Mouse (Mus musculus) megakaryocyte, adult 5-6 weeks (primary cell): ENCODE results near the gene Mcm3ap. TPM values are rescaled to one million over a fixed set of nuclear protein-coding genes. Genes with fewer than 3 reads are reported as not detected.

Experiments used
- ATAC-seq: 2 replicates; pipeline ENCODE4 v1.8.0; 2016; ENCODE audit warnings: mild to moderate bottlenecking, inconsistent platforms; ENCODE audit not compliant: poor library complexity, severe bottlenecking
- total RNA-seq, 2 experiments: library from RNA; stranded (forward) in 1 of 2; stranded (reverse) in 1 of 2; fragments of 153-499, 151-499 nt in 1 of 2; fragments of 221-1000, 200-1000 nt in 1 of 2; gene quantifications; 2 replicates each; pipeline versions ENCODE4 v1.2.3 to v1.2.4; 2015 to 2017

The Mcm3ap gene
- total RNA-seq, 2 experiments from 2014 or later, result 41.9 to 51.5 TPM

- ATAC-seq, result no peak
Measured at GRCm38 (mm10) chr10:76493527-76493926, 24.8 kb downstream of the Mcm3ap start.

DNA sequence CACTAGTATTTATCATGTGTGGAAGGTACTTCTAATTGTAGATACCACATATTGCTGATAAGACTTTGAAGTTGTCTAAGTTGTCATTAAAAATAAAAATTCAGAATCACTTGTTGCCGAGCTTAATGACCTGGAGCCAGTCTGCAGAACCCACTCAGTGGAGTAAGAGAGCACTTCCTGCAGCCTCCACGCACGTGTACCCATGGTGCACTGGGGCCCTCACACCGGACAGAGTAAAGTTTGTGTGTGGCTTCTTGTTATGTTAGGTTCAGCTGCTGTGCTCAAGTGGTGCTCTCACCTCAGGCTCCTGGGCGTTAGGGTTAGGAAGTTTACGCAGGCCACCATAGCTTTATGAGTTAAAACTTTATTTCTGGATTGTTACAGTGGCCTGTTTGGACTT lies 26.8 kb downstream of the Mcm3ap start:
- ATAC-seq, result no peak

GRCm38 (mm10) chr10:76496366-76496765 lies 27.6 kb downstream of the Mcm3ap start:
- no peak for ATAC-seq

- ATAC-seq, result no peak
Measured at GRCm38 (mm10) chr10:76497522-76497921, 28.8 kb downstream of the Mcm3ap start.

DNA sequence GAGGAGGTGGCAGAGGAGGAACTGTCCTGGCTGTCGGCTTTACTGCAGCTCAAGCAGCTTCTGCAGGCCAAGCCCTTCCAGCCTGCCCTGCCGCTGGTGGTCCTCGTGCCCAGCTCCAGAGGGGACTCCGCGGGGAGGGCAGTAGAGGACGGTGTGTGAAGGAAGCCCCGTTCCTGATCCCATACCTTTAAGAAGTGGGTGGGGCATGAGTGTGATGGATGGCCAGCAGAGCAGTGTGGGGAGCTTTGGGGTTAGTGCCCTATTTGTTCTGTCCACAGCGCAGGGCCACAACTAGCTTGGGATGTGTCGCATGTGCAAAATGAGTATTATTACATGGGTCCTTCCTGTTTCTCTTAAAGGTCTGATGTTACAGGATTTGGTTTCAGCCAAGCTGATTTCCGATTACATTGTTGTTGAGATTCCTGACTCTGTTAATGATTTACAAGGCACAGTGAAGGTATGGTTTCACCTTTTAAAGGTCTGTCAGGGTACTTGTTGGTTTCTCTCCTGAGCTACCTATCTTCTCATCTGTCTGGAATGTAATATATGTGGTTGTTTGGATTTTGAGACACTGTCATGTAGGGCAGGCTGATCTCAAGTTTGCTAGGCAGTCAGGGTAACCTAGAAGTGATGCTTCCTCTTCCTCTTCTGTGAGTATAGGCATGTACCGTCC lies 35.7 kb downstream of the Mcm3ap start:
- ATAC-seq, result no peak

DNA sequence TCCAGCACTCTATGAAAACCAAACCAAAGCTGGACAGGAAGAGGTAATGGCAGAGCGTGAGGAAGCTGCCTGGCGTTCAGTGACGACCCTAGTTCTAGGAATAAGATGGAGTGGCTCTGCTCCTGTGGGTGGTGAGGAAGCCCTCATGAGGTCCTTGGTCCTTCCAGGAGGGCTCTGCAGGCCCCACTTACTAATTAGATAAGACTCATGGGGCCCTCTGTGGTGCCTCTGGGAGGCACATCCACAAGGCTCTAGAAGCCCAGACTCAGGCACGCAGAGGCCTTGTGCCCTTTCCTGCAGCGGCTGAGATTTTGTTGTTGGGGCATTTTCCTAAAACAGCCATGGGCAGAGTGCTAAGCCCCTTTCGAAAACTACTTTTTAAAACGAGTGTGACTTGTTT lies 37.1 kb downstream of the Mcm3ap start:
- no peak for ATAC-seq

DNA sequence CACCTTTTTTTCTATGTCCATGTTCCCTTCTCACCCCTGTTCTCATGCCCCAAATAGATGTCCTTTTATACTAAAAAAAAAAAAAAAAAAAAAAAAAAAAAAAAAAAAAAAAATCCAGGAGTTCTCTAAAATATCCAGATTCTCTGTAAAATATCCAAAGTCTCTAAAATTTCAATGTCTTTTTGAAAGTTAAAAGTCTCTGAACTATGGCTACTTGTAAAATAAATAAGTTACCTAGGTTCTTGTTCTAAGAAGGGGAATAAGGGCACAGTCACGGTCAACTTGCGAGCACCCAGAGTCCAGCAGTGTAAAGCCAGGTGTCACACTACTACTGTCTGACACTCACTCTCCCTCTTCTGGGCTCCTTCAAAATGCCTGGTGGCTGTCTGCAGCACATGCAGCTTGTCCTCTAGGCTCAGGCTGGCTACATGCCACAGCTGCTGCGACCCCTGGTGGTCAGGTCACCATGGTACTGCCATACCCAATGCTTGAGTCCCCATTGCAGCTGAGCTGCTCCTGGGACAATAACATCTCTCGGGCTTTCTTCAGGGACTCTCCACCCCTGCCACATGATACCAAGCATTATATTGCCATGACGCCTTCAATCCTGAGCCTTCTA lies 44.3 kb downstream of the Mcm3ap start:
- peak; percentile 98 for ATAC-seq

DNA sequence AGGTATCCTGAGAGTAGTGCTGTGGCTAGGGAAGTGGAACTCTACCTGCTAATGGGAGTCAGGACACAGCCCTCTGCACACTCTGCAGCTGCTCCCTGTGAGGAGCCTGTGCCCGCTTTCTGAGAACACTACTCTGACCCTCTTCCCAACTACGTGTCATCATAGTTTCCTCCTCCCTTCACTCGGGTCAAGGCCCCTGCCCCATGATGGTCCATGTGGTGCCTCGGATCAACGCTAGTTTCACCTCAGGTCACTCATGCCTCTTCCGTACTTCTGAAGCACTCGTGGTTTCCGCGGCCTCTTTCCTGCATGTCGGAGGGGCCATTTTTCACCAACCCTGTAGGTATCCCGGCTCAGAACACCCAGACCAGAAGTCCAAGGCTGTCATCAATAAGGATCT lies 62.2 kb downstream of the Mcm3ap start:
- ATAC-seq, result peak; percentile 5; the same call in 1 of the 2 replicates

- ATAC-seq, result peak; percentile 98
Measured at GRCm38 (mm10) chr10:76531375-76531774, 62.6 kb downstream of the Mcm3ap start, which contains the start of gene Lss. TSS of gene Lss (plus strand) at chr10:76531588.

- no peak for ATAC-seq
Measured at GRCm38 (mm10) chr10:76531828-76532227, 63.1 kb downstream of the Mcm3ap start.

- ATAC-seq, result no peak
Measured at GRCm38 (mm10) chr10:76535526-76535925, 66.8 kb downstream of the Mcm3ap start.

GRCm38 (mm10) chr10:76537619-76538018 lies 68.9 kb downstream of the Mcm3ap start:
- ATAC-seq, result no peak

DNA sequence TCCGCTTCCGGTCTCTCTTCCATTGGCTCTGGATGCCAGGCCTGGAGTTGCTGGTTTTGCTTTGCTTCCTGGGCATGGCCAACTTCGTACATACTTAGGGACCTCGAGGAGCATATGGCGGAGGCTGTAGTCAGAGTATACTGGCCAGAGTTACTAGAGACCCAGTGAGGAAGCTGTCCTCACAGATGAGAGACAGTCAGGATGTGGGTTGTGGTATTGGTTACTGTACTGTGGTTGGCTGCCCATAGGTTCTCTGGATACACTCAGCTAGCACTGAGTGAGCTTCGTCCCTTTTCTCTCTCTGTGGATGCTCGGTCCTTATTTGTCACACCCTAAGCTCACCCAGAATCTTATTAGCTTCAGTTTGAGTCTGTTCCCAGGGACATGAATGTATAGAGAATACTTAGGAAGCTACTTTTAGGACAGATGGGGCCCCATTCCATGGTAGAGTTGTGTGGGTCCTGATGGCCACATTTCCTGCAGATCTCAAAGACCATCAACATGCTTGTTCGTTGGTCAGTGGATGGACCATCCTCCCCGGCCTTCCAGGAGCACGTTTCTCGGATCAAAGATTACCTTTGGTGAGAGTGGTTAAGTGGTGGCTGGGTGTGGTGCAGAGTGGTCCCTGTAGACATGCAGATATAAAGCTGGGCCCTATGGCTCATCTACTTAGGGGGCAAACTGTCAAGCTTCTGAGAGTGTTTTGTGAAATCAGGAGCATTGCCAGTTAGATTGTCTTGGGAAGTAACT lies 72.8 kb downstream of the Mcm3ap start:
- ATAC-seq, result peak; percentile 75

DNA sequence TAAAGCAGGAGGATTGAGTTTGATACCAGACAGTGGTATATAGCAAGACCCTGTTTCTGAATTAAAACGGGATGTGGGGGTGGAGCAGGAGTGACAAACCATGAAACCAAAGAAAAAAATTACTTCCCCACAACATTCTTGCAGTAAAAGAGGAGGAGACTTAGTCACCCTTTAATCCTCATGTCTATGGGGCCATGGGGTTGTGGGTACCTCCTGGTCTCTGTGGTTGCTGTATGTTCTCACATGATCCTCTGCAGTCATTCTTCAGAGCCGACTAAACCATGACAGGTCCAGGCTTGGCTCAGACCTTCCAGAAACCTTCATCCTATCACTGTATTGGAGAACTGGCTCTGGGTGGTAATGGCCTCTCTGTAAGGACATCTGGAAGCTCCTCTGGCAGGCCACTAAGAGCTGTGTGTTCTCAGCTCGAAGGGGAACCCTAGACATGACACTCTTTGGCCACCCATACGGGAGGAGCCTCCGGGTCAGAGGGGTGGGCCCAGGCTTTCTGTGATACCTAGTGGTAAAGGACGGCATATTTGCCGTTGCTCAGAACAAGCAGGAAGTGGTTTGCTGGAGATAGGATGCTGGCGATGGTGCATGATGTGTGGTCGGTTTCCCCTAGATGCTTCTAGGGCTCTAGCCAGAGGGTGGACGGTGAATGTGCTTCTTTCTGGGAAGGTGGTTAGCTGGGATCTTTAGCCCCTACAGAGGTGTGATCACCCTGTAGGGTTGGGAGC lies 74.1 kb downstream of the Mcm3ap start:
- ATAC-seq, result peak; percentile 68

- no peak for ATAC-seq
Measured at GRCm38 (mm10) chr10:76546566-76546965, 77.8 kb downstream of the Mcm3ap start.

- no peak for ATAC-seq
Measured at GRCm38 (mm10) chr10:76548218-76548617, 79.5 kb downstream of the Mcm3ap start.

DNA sequence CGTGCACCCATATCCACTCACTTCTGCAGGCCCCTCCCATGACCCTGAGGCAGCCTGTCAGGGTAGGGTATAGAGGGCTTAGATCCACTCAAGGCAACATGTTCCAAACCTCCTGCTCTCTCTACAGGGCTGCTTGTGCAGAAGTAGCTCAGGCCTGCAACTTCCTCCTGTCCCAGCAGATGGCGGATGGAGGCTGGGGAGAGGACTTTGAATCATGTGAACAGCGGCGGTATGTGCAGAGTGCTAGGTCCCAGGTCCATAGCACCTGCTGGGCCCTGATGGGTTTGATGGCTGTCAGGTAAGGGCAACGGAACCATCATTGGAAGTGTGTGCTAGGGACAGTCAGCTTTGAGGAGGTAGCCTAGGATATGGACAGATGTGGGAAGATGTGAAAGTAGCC lies 81.7 kb downstream of the Mcm3ap start:
- ATAC-seq, result no peak

GRCm38 (mm10) chr10:76551556-76551955 lies 82.8 kb downstream of the Mcm3ap start:
- ATAC-seq, result no peak

- ATAC-seq, result no peak
Measured at GRCm38 (mm10) chr10:76554061-76554460, 85.3 kb downstream of the Mcm3ap start.

DNA sequence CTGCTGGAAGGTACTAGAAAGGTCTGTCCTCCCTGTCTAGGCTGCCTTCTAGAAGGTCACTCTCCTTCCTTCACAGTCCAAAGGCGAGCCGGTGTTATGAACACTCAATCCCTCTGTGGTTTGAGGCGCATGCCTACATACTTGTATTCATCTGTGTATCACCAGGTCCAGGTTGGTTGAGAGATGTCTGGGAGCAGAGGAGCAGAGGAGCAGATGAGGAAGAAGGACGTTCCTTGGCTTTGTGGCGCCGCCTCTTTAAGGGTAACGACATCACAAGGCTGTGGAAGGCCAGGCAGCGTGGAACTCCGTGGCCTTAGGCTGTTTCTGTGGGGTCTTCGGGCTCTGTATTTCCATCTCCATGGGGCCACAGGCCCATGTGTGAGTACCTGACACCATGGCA lies 93.2 kb downstream of the Mcm3ap start, which contains the start of gene Spatc1l:
TSS of gene Spatc1l (plus strand) at position 301 of the 400 bp plus-strand sequence.
- ATAC-seq, result no peak
